Mouse (Mus musculus): ENCODE measurements around the gene Pgd.
"Not testable (repeated sequence)": the region's sequence is repeated elsewhere in the genome, so short reads cannot be mapped to it uniquely, and the experiment has no call there.

The Pgd gene

GRCm38 (mm10) chr4:149131789-149132565 lies 34.6 kb downstream of the Pgd start:
- no peak for DNase-seq (ENCODE audit: low read depth)

GRCm38 (mm10) chr4:149131021-149131752 lies 35.4 kb downstream of the Pgd start:
- no peak for DNase-seq (ENCODE audit: low read depth)

DNA sequence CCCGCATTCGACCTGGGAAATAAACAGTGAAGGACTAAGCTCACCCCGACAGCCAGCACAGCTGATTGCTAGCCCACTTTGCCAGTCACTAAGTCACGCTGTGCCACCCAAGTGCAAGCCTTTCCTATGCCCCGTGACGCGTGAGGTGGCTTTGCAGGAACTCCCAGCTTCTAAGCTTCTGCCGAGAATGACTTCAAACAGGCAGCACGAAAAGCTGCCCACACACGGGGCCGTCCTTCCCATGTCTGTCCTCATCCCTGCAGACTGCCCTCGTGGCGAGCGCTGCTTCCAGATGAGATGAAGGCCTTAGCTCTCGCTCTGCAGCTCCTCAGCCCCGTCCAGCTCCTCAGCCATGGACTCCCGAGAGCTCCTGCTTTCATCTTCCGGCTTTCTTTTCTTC lies 38.1 kb downstream of the Pgd start:
- no peak for DNase-seq (ENCODE audit: low read depth)

DNA sequence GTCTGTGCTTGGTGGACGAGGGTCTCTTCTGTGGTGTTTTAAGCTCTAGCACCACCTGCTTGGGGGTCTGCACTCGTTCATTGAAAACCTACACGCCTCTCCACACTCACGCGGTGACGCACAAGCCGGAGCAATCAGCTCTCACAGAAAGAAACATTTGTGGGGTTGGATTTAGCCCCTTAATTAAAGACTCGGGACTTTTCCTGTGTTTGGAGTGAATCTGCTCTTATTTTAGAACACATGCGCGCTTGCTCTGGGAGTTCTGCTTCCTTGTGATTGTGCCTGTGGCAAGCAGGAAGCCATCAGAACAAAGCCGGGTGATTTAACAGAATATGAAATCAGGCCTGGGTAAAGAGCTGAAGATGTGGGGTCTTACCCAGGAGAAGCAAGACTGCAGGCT lies 39.9 kb downstream of the Pgd start, which contains the start of gene Cort:
Gene Cort, minus strand, starts transcription at position 101 of the 400 bp plus-strand sequence.
- no peak for DNase-seq (ENCODE audit: low read depth)

DNA sequence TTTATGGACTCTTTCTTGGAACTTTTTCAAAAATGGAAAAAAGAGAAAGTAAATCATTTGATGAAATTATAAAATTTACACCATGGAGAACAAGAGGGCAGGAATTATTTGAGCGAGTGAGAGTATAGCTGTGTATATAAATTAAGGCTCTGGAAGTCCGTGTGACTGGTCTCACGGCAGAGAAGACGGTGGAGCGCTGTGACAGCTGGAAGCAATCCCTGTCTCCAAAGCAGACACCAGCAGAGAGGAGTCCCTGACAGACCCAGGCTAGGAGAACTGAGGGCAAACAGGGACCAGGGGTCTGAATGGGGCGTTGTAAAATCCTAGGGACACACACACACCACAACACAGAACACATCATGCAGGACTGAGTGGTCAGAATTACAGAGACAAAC lies 40.5 kb downstream of the Pgd start:
- no peak for DNase-seq (ENCODE audit: low read depth)

- no peak for DNase-seq (ENCODE audit: low read depth)
Observed at GRCm38 (mm10) chr4:149125341-149126114, 41.0 kb downstream of the Pgd start.

- DNase-seq (ENCODE audit: low read depth) = no peak
Observed at GRCm38 (mm10) chr4:149123432-149123831, 43.1 kb downstream of the Pgd start.

GRCm38 (mm10) chr4:149119978-149120562 lies 46.5 kb downstream of the Pgd start:
- not testable (repeated sequence) for DNase-seq (ENCODE audit: low read depth)

- peak; percentile 88 for DNase-seq (ENCODE audit: low read depth)
Observed at GRCm38 (mm10) chr4:149103875-149104561, 62.6 kb downstream of the Pgd start, which contains the start of gene Dffa. Gene Dffa, plus strand, starts transcription at chr4:149104146.

GRCm38 (mm10) chr4:149101456-149101855 lies 65.1 kb downstream of the Pgd start:
- no peak for DNase-seq (ENCODE audit: low read depth)

GRCm38 (mm10) chr4:149100449-149100848 lies 66.1 kb downstream of the Pgd start:
- not testable (repeated sequence) for DNase-seq (ENCODE audit: low read depth)

Data from naive thymus-derived CD4-positive, alpha-beta T cell, adult 2 months (primary cell).